Mouse (Mus musculus) neural tube, embryonic 14.5 days (tissue): Measurements from ENCODE around the gene Dhx37. TPM values are rescaled to one million over a fixed set of nuclear protein-coding genes. Genes with fewer than 3 reads are reported as not detected.
A peak's percentile ranks its signal among the peaks of the same experiment; 100 is the strongest.

Experiments used
- ATAC-seq: fragments of 200-750 bp; cut with Nextera tagmentation; 2 replicates; pipeline ENCODE4 v1.8.0; 2017; ENCODE audit warnings: low read depth, mild to moderate bottlenecking, moderate TSS enrichment, moderate library complexity
- H3K27ac ChIP-seq: fragments of 300-500 bp; sonication (generic); 2 replicates; pipeline ENCODE4 v1.5.1; 2014; ENCODE audit warnings: low read depth, mild to moderate bottlenecking, control low read depth, low read length, moderate library complexity, mixed read lengths
- H3K27me3 ChIP-seq: fragments of 300-500 bp; sonication (generic); 2 replicates; pipeline ENCODE4 v1.6.1; 2014; ENCODE audit warnings: low read length; ENCODE audit not compliant: control insufficient read depth, insufficient read depth
- H3K36me3 ChIP-seq: fragments of 300-500 bp; sonication (generic); 2 replicates; pipeline ENCODE4 v1.6.1; 2014; ENCODE audit warnings: low read length, mixed read lengths; ENCODE audit not compliant: control insufficient read depth, insufficient read depth
- H3K4me1 ChIP-seq: fragments of 300-500 bp; sonication (generic); 2 replicates; pipeline ENCODE4 v1.6.1; 2014; ENCODE audit warnings: low read length; ENCODE audit not compliant: control insufficient read depth, insufficient read depth
- H3K4me2 ChIP-seq: fragments of 300-500 bp; sonication (generic); 2 replicates; pipeline ENCODE4 v1.6.1; 2014; ENCODE audit warnings: mild to moderate bottlenecking, low read depth, low read length, control low read depth
- H3K4me3 ChIP-seq: fragments of 300-500 bp; sonication (generic); 2 replicates; pipeline ENCODE4 v1.5.1; 2014; ENCODE audit warnings: low read depth, low read length, control low read depth, mixed read lengths
- H3K9ac ChIP-seq: fragments of 300-500 bp; sonication (generic); replicated peaks from 2 replicates; pipeline ENCODE4 v1.6.1; 2014; ENCODE audit warnings: low read depth, mild to moderate bottlenecking, control low read depth, low read length, mixed read lengths
- H3K9me3 ChIP-seq: fragments of 300-500 bp; sonication (generic); 2 replicates; pipeline ENCODE4 v1.6.1; 2016; ENCODE audit warnings: low read length; ENCODE audit not compliant: control insufficient read depth
- WGBS: fragments of 180-500 bp; shearing (Covaris S2); extraction: QIAGEN DNeasy Blood & Tissue Kit; methylation state at CpG from one replicate; pipeline ENCODE4 v1.1.7; 2014; 5-methylcytosine and 5-hydroxymethylcytosine counted together
- polyA plus RNA-seq: library from polyadenylated mRNA; unstranded; fragments of >200 nt; fragmentation: Nextera tagmentation; extraction: Ambion mirVana; gene quantifications from 2 replicates; pipeline ENCODE4 v1.2.1, GENCODE M21; 2014

Dhx37 gene
- 8.5 and 8.6 TPM in 2 replicates for polyA plus RNA-seq

DNA sequence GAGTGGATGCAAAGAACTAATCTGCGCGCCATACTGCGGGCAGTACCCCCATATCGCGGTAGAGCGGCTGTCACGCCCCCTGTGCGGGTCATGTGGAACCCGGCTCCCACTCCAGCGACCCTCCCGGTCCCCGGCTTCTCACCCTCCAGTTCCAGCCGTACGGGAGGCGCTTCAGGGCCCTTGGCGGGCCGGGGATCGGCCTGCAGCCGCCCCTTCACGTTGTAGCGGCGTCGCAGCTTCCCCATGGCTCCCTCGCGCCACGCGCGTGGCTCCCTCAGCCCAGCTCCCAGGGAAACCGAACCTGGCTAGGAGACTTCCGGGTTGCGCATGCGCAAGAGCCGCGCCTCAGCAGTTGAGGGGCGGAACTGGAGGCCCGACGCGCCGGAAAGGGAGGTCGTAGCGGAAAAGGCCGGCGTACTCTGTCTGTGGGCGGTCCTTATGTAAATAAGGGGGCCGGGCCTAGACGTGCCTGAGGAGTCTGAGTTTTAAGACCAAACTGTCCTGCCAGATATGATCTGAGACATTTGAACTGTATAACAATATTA lies at the start of gene Dhx37:
Gene Dhx37, minus strand, starts transcription at position 329 of the 545 bp plus-strand sequence.
- Histone ChIP-seq H3K9ac (peak within 1 kb of the TSS; percentile 76), H3K27me3 (no peaks in the 10 kb centered on the region), H3K27ac (0 out of 2 replicates have a peak within 1 kb of the TSS, but pooled peaks have one; percentile 22), H3K4me2 (peak within 1 kb of the TSS; percentile 75), H3K9me3 (no peaks in the 10 kb centered on the region), H3K4me3 (peak within 1 kb of the TSS; percentile 79), H3K4me1 (peaks cover 7% of the 10 kb centered on the region), H3K36me3 (peaks cover 22% of the 10 kb centered on the region)
- ATAC-seq, result peak; percentile 97
- under 1% methylated on average over 46 of the region's 46 CpGs for WGBS

DNA sequence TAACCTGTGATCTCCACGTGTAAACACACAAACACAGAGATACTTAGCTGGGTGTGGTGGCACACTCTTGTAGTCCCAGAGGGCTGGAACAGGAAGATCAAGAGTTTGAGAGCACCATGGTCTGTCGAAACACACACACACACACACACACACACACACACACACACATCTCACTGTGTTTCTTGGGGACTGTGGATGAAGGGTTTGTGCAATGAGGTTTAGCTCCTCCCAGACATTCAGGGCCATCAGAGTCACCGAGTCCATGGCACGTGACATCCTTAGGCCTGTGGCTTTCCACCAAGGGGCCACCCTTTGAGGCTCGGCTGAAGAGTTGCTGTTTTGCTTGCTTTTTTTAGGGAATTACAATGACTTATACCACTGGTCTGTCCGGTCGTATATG lies 48.6 kb upstream of the Dhx37 start:
- Histone ChIP-seq H3K4me1 (peaks cover 6% of the 10 kb centered on the region), H3K27ac (no peak overlapping the region), H3K4me2 (no peak overlapping the region), H3K9me3 (no peaks in the 10 kb centered on the region), H3K9ac (no peak overlapping the region), H3K27me3 (no peaks in the 10 kb centered on the region), H3K36me3 (peaks cover 14% of the 10 kb centered on the region), H3K4me3 (no peak overlapping the region)
- WGBS, result 94% methylated on average over 7 of the region's 7 CpGs
- ATAC-seq, result no peak

DNA sequence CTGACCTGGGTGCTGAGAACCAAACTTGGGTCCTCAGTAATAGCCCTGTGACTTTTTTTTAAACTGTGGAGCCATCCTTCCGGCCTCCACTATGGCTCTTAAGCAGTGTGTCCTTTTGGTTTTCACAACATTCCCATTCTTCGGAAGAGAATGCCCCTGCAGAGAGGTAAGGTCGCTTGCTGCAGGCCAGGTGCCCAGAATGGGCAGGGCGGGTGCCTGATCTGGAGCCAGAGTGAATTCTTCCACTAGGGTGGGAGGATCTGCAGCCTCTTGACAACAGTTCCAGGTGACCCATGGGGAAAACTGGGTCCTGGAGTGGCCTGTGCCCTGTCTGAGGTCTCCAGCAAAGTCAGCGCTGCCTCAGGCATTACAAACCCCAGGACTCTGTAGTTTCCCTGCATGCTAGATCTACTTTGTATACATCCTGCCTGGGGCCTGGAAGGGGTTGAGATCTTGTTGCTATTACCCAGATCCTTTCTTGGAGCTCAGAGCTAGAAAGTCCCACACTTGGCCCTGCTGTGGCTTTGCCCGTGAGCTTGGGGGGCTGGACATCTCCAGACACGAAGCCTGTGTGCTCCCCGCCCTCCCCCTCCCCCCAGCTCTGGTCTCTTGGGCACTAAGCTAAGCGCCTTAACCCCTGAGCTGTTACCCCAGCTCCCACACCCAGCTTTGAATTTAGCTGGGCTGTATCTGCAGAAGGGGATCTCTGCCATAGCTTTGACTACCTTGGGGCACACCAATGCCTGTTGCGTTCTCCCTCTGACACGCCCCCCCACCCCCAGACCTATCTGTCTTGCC lies 46.7 kb upstream of the Dhx37 start:
- no peak overlapping the region for H3K9ac ChIP-seq
- H3K27me3 ChIP-seq, result no peaks in the 10 kb centered on the region
- no peaks in the 10 kb centered on the region for H3K9me3 ChIP-seq
- no peak overlapping the region for H3K4me3 ChIP-seq
- ATAC-seq, result no peak
- H3K36me3 ChIP-seq, result peaks cover 14% of the 10 kb centered on the region
- peaks cover 18% of the 10 kb centered on the region for H3K4me1 ChIP-seq
- no peak overlapping the region for H3K4me2 ChIP-seq
- no peak overlapping the region for H3K27ac ChIP-seq
- 86% methylated on average over 10 of the region's 11 CpGs for WGBS

DNA sequence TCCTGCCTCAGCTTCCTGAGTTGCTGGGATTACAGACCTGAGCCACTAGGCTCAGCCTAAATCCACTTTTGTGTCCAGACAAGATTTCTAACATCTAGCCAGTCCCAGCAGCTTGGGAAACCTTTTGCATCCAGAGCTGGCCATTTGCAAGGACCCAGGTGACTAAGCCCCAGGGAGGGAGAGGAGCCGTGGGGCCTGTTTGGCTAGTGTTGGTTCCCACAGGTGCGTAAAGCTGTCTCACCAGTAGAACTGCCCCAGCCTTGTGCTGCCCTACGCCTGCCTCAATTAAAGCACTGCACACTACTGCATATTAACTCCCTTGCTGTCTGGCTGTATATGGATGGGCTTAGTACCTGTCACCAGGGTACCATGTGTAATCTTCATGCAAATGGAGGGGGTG lies 45.5 kb upstream of the Dhx37 start:
- H3K4me1 ChIP-seq, result peaks cover 18% of the 10 kb centered on the region
- no peak for ATAC-seq
- 94% methylated on average over 3 of the region's 3 CpGs for WGBS
- no peak overlapping the region for H3K9ac ChIP-seq
- H3K9me3 ChIP-seq, result no peaks in the 10 kb centered on the region
- no peak overlapping the region for H3K27ac ChIP-seq
- peaks cover 8% of the 10 kb centered on the region for H3K36me3 ChIP-seq
- H3K4me2 ChIP-seq, result no peak overlapping the region
- no peaks in the 10 kb centered on the region for H3K27me3 ChIP-seq
- no peak overlapping the region for H3K4me3 ChIP-seq

- peak overlapping the region; percentile 92; the same call in 1 of the 2 replicates for H3K4me2 ChIP-seq
- H3K36me3 ChIP-seq, result no peaks in the 10 kb centered on the region
- no peak for ATAC-seq
- no peak overlapping the region for H3K9ac ChIP-seq
- no peaks in the 10 kb centered on the region for H3K27me3 ChIP-seq
- H3K4me3 ChIP-seq, result 0 out of 2 replicates have a peak overlapping the region, but pooled peaks have one; percentile 3
- 84% methylated on average over 7 of the region's 7 CpGs for WGBS
- H3K4me1 ChIP-seq, result peaks cover 18% of the 10 kb centered on the region
- H3K9me3 ChIP-seq, result no peaks in the 10 kb centered on the region
- H3K27ac ChIP-seq, result no peak overlapping the region
Measured at GRCm38 (mm10) chr5:125478037-125478436, 44.1 kb upstream of the Dhx37 start.

- H3K4me1 ChIP-seq, result peaks cover 18% of the 10 kb centered on the region
- peak overlapping the region; percentile 26; the same call in 1 of the 2 replicates for H3K9ac ChIP-seq
- no peaks in the 10 kb centered on the region for H3K9me3 ChIP-seq
- H3K27ac ChIP-seq, result no peak overlapping the region; the same call in 1 of the 2 replicates
- ATAC-seq, result no peak
- 63% methylated on average over 7 of the region's 7 CpGs for WGBS
- no peaks in the 10 kb centered on the region for H3K36me3 ChIP-seq
- H3K4me2 ChIP-seq, result peak overlapping the region; percentile 92
- H3K27me3 ChIP-seq, result no peaks in the 10 kb centered on the region
- H3K4me3 ChIP-seq, result 0 out of 2 replicates have a peak overlapping the region, but pooled peaks have one; percentile 3
Measured at GRCm38 (mm10) chr5:125477533-125477932, 43.6 kb upstream of the Dhx37 start.

GRCm38 (mm10) chr5:125476799-125477198 lies 42.9 kb upstream of the Dhx37 start:
- Histone ChIP-seq H3K4me2 (peak overlapping the region; percentile 92), H3K27ac (no peak overlapping the region), H3K27me3 (no peaks in the 10 kb centered on the region), H3K36me3 (no peaks in the 10 kb centered on the region), H3K4me1 (peaks cover 18% of the 10 kb centered on the region), H3K9ac (peak overlapping the region; percentile 75), H3K9me3 (no peaks in the 10 kb centered on the region), H3K4me3 (peak overlapping the region; percentile 64)
- ATAC-seq, result no peak
- WGBS, result 69% methylated on average over 7 of the region's 7 CpGs

GRCm38 (mm10) chr5:125476286-125476625 lies 42.3 kb upstream of the Dhx37 start:
- H3K9ac ChIP-seq, result peak overlapping the region; percentile 75
- peak overlapping the region; percentile 92 for H3K4me2 ChIP-seq
- H3K9me3 ChIP-seq, result no peaks in the 10 kb centered on the region
- no peaks in the 10 kb centered on the region for H3K27me3 ChIP-seq
- peak overlapping the region; percentile 64 for H3K4me3 ChIP-seq
- H3K4me1 ChIP-seq, result peaks cover 18% of the 10 kb centered on the region
- no peak; the same call in 1 of the 2 replicates for ATAC-seq
- H3K36me3 ChIP-seq, result no peaks in the 10 kb centered on the region
- peak overlapping the region; percentile 62 for H3K27ac ChIP-seq
- WGBS, result 10% methylated on average over 5 of the region's 5 CpGs
